Mouse (Mus musculus): Measurements from ENCODE around the gene Taf5.

GRCm38 (mm10) chr19:47049840-47050239 lies 17.7 kb upstream of the Taf5 start:
- TF ChIP-seq CTCF (IDR thresholded peaks at IDR 0.05; ENCODE audit: low read depth, low read length) (no peak), POLR2A (IDR thresholded peaks at IDR 0.05; ENCODE audit: extremely low read depth, insufficient read depth, low read length) (no peak)

Measured in liver, adult 2 months (tissue).